Mouse (Mus musculus) bone marrow macrophage, adult 2 months (primary cell): Measurements from ENCODE around the gene Ppp1r15a.

ENCODE experiments used
- CTCF ChIP-seq: IDR thresholded peaks from 2 replicates; pipeline ENCODE4 v1.5.1; 2012; ENCODE audit warnings: low read depth, mild to moderate bottlenecking, low read length, moderate library complexity
- POLR2A ChIP-seq: IDR thresholded peaks from 2 replicates; pipeline ENCODE4 v1.6.1; 2012; ENCODE audit warnings: mild to moderate bottlenecking, low read depth, low read length, borderline replicate concordance

DNA sequence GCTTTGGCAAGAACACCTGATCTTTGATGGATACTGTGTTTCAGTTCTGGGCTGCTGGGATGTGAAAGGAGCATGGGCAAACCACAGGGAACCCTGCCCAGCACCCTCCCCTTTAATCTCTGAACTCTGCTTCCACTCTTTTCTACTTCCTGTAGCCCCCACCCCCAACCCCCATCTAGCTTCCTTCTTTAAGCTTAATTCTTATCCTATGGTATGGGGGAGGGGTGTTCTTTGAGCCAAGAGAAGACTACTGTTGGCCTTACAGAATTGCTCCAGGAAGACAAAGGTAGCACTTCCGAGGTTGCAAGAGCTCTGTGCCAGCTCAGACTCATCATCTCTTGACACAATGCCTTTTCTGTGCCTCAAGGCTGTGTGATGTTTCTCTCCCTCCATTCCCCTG is 45.9 kb upstream of the Ppp1r15a start:
- TF ChIP-seq POLR2A (no peak), CTCF (no peak)
